Mouse (Mus musculus) kidney, postnatal 10 days (tissue): ENCODE measurements around the gene Gm28168.
"Not testable (repeated sequence)": the region's sequence is repeated elsewhere in the genome, so short reads cannot be mapped to it uniquely, and the experiment has no call there.

ENCODE experiments used
- DNase-seq: peaks from one replicate; pipeline ENCODE4 v3.0.0; 2021; ENCODE audit warnings: mixed read lengths

Gene Gm28168

GRCm38 (mm10) chr1:117927715-117928114 lies at the start of gene Gm28168:
TSS of gene Gm28168 (plus strand) at chr1:117928015.
- DNase-seq, result not testable (repeated sequence)

- no peak for DNase-seq
Measured at GRCm38 (mm10) chr1:117965639-117966038, 37.8 kb downstream of the Gm28168 start, which contains the start of gene Gm7145. TSS of gene Gm7145 (plus strand) at chr1:117965939.
